Mouse (Mus musculus) frontal cortex, adult (tissue): Measurements from ENCODE around the gene Hipk2.
A peak's percentile ranks its signal among the peaks of the same experiment; 100 is the strongest.

Source experiments
- ATAC-seq: cut with Nextera tagmentation; 2 replicates; pipeline ENCODE4 v1.9.2; 2017; ENCODE audit warnings: mild to moderate bottlenecking, moderate library complexity, mixed read lengths; ENCODE audit not compliant: low TSS enrichment

The Hipk2 gene

GRCm38 (mm10) chr6:38829452-38829851 is 46.5 kb downstream of the Hipk2 start:
- no peak for ATAC-seq

DNA sequence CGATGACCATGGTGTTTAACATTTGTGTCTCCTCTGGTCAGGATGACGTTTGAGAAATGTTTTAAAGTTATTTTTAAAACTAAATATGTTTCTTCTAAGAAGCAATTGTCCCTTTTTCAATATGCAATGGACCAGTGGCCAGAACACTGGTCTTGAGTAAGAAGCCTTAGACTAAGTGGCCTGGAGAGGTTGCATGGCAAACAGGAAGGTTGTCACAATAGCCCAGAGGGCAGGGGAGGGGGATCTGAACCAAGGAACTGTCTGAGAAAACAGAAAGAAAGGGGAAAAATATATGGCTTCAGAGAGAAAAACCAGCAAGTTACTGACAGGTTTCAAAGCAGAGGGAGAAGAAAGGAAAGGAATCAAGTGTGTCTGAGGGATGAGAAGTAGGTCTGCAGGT is 47.8 kb downstream of the Hipk2 start:
- no peak for ATAC-seq

DNA sequence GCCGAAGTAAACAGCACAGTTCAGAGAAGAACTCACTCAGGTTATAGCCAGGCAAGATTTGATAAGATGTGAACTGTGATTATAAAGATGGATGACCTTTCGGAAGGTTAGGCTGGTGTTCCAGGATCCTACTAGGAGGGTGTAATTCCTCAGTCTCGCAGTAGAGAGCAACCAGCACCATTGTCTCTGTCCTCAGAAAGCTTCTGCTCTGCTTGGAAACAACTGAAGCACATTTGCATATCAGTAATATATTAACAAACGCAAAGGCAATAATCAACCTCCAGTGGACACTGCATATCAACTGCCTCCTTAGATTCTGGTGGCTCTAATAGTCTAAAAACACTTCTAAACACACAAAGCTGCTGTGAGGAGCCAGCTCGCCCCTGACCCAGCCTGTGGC is 48.5 kb downstream of the Hipk2 start:
- ATAC-seq, result no peak

GRCm38 (mm10) chr6:38826857-38827256 is 49.1 kb downstream of the Hipk2 start:
- ATAC-seq, result no peak

- no peak for ATAC-seq
Observed at GRCm38 (mm10) chr6:38825886-38826285, 50.1 kb downstream of the Hipk2 start.

- no peak for ATAC-seq
Observed at GRCm38 (mm10) chr6:38823827-38824226, 52.1 kb downstream of the Hipk2 start.

GRCm38 (mm10) chr6:38823164-38823563 is 52.8 kb downstream of the Hipk2 start:
- no peak for ATAC-seq

GRCm38 (mm10) chr6:38821686-38822085 is 54.3 kb downstream of the Hipk2 start:
- ATAC-seq, result peak; percentile 52; the same call in 1 of the 2 replicates

DNA sequence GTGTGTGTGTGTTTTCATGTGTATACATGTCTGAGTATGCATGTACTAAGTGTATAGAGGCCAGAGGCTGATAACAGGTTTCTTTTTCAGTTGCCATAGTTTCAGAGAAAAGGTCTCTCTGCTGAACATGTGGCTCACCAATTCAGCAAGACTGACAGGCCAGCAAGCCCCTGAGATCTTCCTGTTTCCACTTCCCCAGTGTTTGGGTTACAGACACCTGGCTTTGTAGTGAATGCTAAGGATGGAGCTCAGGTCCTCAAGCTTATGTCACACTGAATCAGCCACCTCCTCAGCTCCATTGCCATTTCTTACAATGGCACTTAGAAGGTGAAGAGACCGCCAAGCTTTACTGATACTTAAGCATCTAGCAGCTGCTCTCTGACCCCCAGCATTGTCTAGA is 55.1 kb downstream of the Hipk2 start:
- ATAC-seq, result no peak

DNA sequence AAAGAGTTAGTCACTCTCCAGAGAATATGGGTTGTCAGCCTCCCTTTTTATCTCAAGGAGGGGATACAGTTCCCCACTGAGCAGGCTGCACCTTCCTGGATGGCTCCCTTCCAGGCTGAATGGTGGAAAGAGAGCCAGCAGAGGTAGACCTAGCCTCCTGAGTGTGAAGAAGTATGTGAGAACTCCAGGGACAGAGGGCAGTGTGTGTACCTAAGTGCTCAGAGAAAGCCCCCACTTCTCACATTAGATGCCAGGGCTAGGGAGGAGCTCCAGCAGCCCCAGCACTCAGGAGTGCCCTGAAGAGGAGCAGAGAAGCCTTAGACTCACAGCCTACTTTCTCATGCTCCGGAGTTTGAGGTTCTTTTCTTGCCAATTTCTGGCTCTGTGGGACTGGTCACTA is 59.7 kb downstream of the Hipk2 start:
- ATAC-seq, result 0 out of 2 replicates have a peak, but pooled peaks have one; percentile 13

DNA sequence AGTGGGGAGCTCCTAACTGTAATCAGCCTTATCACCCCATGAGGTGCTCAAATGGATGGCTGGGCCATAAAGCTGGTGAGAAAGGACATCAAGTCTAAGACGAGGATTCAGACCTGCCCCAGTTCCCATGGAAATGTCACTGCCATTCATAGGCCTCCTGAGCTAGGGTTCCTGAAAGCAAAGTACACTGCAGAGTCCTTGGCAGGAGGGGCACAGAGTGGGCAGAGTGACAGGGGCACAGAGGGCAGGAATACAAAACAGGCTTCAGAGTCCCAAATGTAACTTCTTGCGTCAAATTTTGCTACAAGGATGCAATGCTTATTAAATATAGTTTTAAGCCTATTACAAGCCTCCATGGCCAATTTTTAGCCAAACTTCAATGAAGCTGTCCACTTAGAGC is 60.4 kb downstream of the Hipk2 start:
- no peak for ATAC-seq

GRCm38 (mm10) chr6:38814690-38815089 is 61.3 kb downstream of the Hipk2 start:
- ATAC-seq, result no peak

DNA sequence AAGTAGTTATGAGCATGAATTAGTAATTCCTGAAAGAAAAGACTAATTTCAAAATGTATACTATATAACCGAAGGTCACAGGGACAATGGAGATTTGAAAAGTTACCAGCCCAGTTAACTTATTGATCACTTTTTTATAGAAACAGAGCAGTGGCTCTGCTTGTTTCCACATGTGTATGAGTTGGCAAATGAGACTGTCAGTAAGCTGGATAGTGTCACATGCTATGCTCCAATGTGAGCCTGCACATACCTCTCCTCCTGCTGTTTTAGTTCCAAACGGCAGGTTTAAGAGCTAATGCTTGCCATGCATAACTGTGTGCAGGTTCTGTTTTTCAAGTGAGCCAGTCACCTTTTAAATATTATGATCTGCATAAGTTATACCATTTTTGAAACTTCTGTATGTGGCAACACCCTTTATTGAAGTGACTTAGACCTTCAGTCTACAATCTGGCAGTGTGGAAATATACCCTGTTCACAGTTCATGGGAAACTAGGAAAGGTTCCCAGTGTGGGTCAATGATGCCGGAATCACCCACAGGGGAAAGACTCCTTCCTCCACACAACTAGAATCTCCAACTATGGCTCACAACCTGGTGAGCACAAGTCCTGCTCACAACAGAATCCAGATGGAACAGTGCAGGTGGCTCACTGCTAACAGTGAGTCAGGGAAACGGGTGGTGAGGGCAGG is 64.4 kb downstream of the Hipk2 start:
- no peak for ATAC-seq

DNA sequence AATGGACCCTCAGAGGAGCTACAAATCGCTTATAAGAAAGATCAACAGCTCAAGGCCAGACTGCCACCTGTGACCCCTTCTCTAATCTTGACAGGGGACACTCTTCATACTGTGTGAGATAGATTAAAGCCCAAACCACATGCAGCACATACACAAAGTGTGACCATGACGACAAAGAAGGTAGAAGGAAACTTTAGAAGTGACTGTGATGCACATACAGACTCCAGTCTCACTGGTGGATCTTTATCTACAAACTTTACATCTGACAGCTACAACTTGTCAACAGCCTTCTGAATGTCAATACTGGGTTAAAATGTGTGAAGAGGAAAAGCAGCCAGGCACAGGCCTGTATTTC is 65.9 kb downstream of the Hipk2 start:
- ATAC-seq, result no peak

GRCm38 (mm10) chr6:38809396-38810120 is 66.4 kb downstream of the Hipk2 start:
- peak; percentile 73; the same call in 1 of the 2 replicates for ATAC-seq

- ATAC-seq, result no peak
Observed at GRCm38 (mm10) chr6:38808317-38808716, 67.6 kb downstream of the Hipk2 start.

GRCm38 (mm10) chr6:38806963-38807445 is 69.0 kb downstream of the Hipk2 start:
- ATAC-seq, result no peak

GRCm38 (mm10) chr6:38805612-38806011 is 70.4 kb downstream of the Hipk2 start:
- ATAC-seq, result no peak

GRCm38 (mm10) chr6:38801252-38801651 is 74.7 kb downstream of the Hipk2 start:
- ATAC-seq, result no peak

- peak; percentile 57 for ATAC-seq
Observed at GRCm38 (mm10) chr6:38797548-38797947, 78.4 kb downstream of the Hipk2 start.

GRCm38 (mm10) chr6:38796993-38797392 is 79.0 kb downstream of the Hipk2 start:
- no peak for ATAC-seq

DNA sequence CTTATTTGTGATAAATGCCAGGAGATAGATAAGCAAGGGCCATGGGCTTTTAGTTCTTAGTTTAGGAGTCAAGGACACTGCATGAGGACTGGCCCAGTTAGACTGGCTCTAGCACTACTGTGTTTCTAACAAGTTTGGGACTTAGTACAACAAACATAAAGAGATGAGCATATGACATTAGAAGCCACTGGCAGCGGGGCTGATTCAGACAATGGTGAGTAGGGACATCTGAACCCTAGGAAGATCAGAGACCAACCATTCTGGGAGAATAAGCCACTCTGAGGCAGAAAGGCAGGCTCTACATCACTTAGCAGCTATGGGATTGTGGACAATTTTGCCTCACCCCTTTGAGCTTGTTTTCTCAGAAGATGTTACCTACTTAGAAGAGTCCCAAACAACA is 79.6 kb downstream of the Hipk2 start:
- ATAC-seq, result no peak

DNA sequence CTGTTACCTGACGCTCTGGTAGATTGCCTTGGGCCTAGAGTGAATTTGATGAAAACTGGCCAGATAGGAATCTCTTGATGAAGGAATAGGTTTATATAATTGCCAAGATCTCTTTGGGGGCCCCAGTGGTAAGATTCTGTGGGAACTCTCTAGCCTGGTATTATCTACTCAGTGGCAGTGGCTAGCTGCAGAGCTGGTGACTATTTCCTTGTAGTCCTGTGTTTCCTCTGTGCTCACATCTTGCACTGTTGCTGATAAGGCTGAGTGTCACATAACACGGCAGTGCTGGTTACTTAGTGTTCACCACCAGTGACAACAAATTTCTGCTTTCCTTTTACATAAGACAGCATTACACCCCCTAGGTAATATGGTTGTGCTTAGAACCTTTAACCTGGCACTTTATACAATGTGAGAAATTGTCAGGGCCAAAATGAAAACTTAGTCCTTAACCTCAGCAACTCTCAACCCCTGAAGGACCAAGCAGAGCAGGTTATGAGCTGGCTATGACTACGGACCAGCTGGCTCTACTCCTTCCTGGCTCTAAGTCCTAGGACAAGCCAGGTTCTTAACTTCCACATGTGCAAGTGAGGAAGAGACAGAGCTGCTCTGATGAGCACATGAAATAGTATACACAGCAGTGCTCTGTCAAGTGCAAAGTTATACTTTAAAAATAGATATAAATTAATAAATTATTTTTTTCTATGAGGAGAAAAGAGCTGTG is 80.7 kb downstream of the Hipk2 start:
- ATAC-seq, result no peak
